Mouse (Mus musculus) common myeloid progenitor, adult 5-6 weeks (primary cell): ENCODE results near the gene Macrod2. TPM values are rescaled to one million over a fixed set of nuclear protein-coding genes. Genes with fewer than 3 reads are reported as not detected.

Source experiments
- ATAC-seq: replicated peaks from 2 replicates; pipeline ENCODE4 v1.8.0; 2016; ENCODE audit warnings: low read depth, mild to moderate bottlenecking, moderate TSS enrichment, inconsistent platforms; ENCODE audit not compliant: poor library complexity, severe bottlenecking
- total RNA-seq: library from RNA; stranded (forward); fragments of 200-1000, 187-1606 nt; gene quantifications from 2 replicates; pipeline ENCODE4 v1.2.3, GENCODE M21; 2017

The Macrod2 gene
- total RNA-seq, 1 experiment from 2014 or later, result 10.0 TPM

- ATAC-seq, result no peak
These were observed 1836.0 kb downstream of the Macrod2 start for GRCm38 (mm10) chr2:142230985-142231549.

DNA sequence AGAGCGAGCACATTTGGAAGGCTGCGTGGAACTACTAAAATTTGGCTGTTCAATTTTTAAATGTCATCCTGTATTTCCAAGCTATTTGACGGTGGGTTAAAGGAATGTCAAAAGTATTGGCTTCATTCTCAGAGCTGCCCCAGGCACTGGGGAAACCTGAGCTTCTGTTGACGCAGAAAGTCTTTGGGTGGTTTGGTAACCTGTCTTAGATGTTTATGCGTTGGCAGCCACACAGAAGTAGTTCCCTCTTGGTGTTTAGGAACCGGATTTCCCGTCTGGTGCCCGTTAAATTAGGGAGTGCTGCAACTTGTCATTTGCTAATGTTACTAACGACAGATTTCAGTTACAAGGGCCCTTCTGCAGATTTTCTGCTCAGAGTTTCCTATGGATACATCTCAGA, 1837.7 kb downstream of the Macrod2 start:
- no peak for ATAC-seq

GRCm38 (mm10) chr2:142243483-142243882, 1848.4 kb downstream of the Macrod2 start:
- no peak for ATAC-seq

DNA sequence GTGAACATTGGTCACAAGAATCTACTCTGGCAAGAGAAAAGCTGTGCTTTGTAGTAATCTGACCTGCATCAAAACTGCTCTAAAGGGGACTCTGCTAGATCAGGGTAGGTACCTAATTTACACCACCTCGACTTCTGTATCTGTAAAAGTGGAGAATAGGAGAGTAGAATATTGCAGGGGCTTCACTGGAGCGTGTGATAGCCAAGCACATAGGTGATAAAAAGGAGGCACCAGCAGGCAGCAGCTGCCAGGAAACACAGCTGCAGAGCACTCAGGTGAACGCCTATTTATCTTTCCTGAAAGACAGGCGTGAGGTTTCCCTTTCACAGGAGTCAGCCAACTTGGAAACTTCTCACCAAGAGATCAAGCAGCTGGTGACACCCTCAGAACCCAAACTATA, 1855.3 kb downstream of the Macrod2 start:
- no peak for ATAC-seq

DNA sequence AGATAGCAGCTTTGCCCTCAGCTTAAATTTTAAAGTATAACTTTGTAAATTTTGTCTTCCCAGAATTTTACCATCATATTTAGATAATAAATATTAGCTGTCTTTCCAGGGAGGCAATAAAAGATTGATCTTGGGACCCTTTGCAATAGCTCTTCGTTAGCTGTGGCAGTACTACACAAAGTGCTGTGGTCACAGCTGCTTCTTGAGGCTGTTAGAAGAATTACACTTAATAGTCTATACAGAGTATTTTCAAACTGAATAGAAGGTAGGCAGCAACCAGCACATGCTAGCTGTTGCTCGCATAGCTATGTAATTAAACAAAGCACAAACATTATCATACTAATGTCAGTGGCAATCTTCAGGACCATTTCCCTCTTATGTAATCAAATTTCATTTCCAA, 1856.4 kb downstream of the Macrod2 start:
- no peak for ATAC-seq

DNA sequence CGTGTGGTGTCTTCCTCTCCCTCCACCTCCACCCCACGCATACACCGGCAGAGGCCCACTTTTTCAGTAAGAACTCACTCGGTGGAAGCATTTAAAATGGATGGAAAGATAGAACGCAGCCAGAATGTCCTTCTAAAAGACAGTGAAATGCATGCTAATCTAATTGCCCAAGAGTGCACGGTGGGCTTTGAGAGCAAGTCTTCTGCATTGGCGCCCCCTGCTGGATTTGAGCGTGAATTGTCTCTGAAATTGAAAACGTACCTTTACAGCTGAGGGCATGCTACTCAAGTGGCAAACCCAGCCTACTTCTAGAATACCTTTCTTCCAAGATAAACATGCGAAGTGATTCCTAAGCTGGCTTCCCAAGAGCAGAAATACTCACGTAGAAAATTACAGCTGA, 1858.8 kb downstream of the Macrod2 start:
- peak; percentile 96 for ATAC-seq

DNA sequence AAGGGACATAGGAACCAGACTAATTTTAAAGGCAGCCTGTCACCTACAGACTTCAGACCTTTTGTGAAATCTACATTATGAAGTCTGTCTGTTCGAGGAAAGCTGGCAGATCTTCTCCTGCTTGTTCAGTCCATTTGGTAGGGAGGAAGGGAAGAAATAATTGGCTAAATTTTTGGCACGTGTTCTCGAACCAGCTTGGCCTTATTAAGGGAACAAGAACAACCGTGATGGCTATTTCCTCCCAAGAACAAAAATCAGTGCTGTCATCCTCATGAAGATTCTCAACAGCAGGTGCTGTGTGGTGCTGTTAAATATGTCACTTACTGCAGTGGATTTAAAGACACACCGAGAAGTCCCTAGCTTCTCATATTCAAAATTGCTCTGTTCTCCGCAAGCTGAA, 1859.5 kb downstream of the Macrod2 start:
- no peak for ATAC-seq

DNA sequence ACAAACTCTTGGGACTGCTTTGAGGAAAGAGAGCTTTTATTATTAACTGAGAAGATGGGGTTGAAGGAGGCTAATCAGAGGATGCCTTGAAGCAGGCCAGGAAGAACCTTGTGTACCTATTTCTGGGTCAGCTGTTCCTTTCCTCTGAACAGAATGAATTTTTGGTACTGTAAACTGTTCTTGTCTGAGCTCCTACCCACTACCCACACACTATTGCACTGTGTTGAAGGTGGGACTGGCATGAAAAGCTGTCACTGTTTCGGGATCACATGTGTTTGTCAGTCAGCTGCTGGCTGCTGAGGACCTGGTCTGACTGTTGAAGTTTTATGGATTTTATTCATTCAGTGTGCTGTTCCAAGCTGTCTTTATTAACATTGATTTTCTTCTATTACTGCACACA, 1862.4 kb downstream of the Macrod2 start:
- ATAC-seq, result no peak

- ATAC-seq, result no peak
These were observed 1865.9 kb downstream of the Macrod2 start for GRCm38 (mm10) chr2:142261046-142261445.

GRCm38 (mm10) chr2:142264697-142265096, 1869.6 kb downstream of the Macrod2 start:
- ATAC-seq, result no peak

- no peak for ATAC-seq
These were observed 1872.7 kb downstream of the Macrod2 start for GRCm38 (mm10) chr2:142267836-142268235.

DNA sequence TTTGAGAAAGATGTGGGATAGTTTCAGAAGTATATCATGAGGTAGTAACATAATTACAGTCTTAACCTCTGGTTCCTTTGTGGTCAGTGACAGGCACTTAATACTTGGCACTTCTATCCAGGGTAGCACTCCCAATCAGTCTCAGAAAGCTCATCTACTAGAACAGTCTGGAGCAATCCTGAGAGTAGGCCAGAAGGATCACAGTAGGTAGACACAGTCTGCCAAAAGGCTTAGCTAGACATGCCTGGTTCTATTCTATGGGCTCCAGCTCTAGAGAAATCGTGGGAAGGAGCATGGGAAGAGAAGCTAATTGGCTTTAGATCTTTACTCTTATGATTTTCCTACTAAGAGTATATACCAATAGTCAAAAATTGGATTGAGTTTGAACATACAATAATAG, 1891.7 kb downstream of the Macrod2 start:
- no peak for ATAC-seq

DNA sequence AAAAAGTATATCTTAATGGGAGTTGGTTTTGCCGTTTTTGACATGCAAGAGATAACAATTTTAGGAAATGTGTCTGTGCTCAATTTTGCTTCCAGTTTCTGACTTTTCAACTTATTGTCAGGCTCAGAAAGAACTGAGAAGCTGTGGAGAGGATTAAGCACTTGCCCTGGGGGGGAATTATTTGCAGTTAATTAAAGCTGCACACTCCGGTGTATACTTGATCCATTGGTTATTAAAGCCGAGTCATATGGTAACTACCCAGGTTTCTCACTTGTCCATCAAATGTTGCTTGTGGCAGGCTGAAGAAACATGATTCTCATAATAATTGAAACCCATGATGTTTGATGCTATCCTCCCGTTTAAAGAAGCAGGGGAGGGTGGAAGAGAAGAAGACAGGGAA, 1899.7 kb downstream of the Macrod2 start:
- ATAC-seq, result no peak

- no peak for ATAC-seq
These were observed 1908.2 kb downstream of the Macrod2 start for GRCm38 (mm10) chr2:142303098-142303911.

DNA sequence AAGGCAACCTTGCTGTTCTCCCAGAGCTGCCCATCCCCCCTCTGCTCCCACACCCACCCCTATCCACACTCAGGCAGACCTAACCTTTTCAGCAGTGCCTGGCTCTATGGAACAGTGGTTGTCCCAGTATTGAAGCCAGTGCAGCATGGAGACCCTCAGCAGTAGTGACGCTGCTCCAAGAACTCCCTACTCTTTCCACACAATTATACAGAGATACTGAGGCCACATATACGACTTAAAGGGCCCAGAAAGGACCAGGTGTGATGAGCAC, 1908.7 kb downstream of the Macrod2 start:
- no peak for ATAC-seq

DNA sequence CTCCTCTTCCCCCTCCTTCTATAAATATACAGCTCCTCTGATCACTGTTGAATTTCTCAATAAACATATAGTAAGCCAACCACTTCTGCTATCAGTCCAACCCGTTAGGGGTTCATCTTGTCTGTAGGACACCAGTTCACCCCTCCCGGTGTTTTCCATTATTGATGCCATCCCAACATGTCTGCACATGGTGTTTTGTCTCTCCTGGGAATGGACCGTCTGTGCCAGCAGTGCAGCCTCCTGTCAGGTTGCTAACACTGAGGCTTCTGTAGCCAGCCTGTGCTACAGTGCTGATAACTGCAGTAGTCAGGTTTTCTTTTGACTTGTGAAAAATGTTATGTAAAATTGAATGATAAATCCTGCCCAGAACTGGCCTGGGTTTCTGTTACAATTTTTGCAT, 1928.0 kb downstream of the Macrod2 start:
- ATAC-seq, result no peak

- no peak for ATAC-seq
These were observed 1931.6 kb downstream of the Macrod2 start for GRCm38 (mm10) chr2:142326737-142327136.

- ATAC-seq, result no peak
These were observed 1934.7 kb downstream of the Macrod2 start for GRCm38 (mm10) chr2:142329761-142330160.

DNA sequence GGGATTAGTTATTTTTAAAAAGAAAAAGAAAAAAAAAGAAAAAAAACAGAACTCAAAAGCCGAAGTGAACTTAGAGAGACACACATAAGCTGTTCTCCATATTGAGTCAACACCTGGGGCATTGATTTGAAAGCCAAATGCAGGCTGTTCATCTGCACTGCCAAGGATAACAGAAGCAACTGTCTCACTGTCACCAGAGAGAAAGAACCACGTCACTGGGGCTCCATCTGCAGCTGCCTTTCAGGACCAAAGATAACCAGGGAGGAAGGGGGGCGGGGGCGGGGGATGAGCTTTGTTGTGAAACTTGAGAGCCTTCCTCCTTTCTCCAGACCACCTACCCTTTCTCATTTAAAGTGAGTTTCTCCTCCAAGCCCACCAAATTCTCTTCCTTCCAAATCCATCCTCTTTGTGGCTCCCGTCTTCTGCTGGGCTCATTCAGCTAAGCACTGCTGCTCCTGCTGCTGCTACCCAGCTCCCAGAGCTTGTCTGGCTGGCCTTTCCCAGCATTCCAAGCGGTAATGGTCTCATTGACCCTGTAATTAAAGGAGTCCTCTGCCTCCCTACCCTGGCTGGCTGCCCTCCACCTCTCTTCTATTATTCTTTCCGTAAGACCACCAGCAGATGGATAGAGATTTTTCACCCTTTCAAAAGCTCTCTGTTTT, 1939.5 kb downstream of the Macrod2 start:
- ATAC-seq, result no peak

DNA sequence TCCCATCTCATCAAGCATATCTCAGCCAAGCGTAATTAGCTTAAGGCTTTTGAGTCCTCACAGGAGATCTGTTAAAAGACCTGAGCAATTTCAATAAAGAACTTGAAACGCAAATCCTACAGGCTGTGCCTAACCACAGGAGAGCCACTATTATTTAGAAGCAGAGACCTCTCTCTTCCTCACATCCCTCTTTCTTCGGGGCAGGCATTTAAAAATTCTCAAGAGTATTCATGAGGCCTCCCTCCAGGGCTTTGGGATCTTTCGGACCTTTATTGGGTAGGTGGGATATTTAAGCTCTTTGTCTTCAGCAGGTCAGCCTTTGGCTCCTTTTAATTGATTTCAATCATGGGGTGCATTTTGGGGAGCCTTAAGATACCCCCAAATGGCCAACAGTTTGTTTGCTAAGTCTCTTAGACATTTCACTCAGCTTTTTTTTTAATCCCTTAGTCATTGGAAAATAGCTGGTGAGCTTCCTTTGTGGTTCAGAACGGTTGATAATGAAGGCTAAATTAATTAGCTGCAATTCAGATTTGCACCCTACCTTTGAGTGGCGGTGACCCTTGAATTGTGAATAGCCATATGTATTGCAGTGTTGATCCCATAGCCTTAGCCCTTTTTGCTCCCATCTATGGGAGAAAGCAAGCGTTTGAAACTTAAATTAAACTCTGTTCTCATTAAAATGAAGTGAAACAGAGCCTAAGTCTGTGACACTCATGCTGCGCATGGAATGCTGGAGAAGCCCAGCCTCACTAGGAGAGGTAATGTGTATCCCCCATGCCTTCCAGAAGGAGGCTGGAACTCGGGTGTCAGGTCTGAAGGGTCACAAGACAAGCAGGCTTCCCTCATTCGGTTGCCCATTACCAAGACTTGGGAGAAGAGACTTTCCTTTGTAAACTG, 1940.2 kb downstream of the Macrod2 start:
- ATAC-seq, result no peak

- ATAC-seq, result no peak
These were observed 1948.9 kb downstream of the Macrod2 start for GRCm38 (mm10) chr2:142344021-142344420.
